Mouse (Mus musculus): ENCODE measurements around the gene Alkbh3. TPM values are rescaled to one million over a fixed set of nuclear protein-coding genes. Genes with fewer than 3 reads are reported as not detected.

Gene Alkbh3
- 62.2 and 68.0 TPM in 2 replicates for polyA plus RNA-seq (2015; fragmentation: Nextera tagmentation; extraction: Ambion mirVana)

GRCm38 (mm10) chr2:94010335-94011291 lies at the start of gene Alkbh3:
TSS of gene Alkbh3 (minus strand) at chr2:94010807.
- peaks cover 4% of the 10 kb centered on the region; the same call in 1 of the 2 replicates for H3K36me3 ChIP-seq (ENCODE audit: control insufficient read depth, insufficient read depth, low read length)
- H3K9me3 ChIP-seq (replicated peaks; ENCODE audit: control insufficient read depth, low read length): no peaks in the 10 kb centered on the region
- H3K27me3 ChIP-seq (ENCODE audit: control insufficient read depth, insufficient read depth, low read length): no peaks in the 10 kb centered on the region
- H3K4me1 ChIP-seq (ENCODE audit: control insufficient read depth, insufficient read depth, low read length): peaks cover 4% of the 10 kb centered on the region; the same call in 1 of the 2 replicates
- ATAC-seq (ENCODE audit: insufficient read depth, low FRiP score): peak; percentile 98
- H3K4me3 ChIP-seq (replicated peaks; ENCODE audit: low read length): peak within 1 kb of the TSS; percentile 86
- H3K27ac ChIP-seq (ENCODE audit: low read length): peak within 1 kb of the TSS; percentile 43; the same call in 1 of the 2 replicates
- H3K4me2 ChIP-seq (ENCODE audit: low read depth, low read length): peak within 1 kb of the TSS; percentile 93
- 4% methylated on average over 47 of the region's 47 CpGs for WGBS
- peak within 1 kb of the TSS; percentile 86 for H3K9ac ChIP-seq (ENCODE audit: low read length)

DNA sequence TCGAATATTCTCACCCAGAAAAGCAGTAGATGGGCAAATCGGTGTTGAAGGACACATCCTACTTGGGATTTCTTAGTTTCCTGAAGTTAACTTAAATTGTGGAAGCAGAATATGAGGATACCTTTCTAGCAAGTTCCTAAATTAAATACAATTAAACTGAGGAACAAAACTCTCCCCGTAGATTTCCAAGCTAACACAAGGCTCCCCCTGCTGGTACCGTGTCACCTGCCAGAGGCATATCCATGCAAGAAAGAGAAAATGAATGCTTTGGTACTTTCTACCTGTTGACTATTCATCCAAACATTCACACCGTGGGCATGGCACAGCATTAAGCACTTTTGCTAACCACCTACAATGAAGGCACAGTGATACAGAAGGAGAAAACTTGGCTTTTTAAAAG lies 48.9 kb upstream of the Alkbh3 start:
- no peak for ATAC-seq (ENCODE audit: insufficient read depth, low FRiP score)
- 72% methylated on average over 5 of the region's 5 CpGs for WGBS
- H3K4me3 ChIP-seq (replicated peaks; ENCODE audit: low read length): no peak overlapping the region
- H3K27ac ChIP-seq (ENCODE audit: low read length): no peak overlapping the region
- H3K4me2 ChIP-seq (ENCODE audit: low read depth, low read length): no peak overlapping the region
- no peaks in the 10 kb centered on the region for H3K36me3 ChIP-seq (ENCODE audit: control insufficient read depth, insufficient read depth, low read length)
- H3K27me3 ChIP-seq (ENCODE audit: control insufficient read depth, insufficient read depth, low read length): no peaks in the 10 kb centered on the region
- no peak overlapping the region for H3K9ac ChIP-seq (ENCODE audit: low read length)
- no peaks in the 10 kb centered on the region for H3K9me3 ChIP-seq (replicated peaks; ENCODE audit: control insufficient read depth, low read length)
- no peaks in the 10 kb centered on the region for H3K4me1 ChIP-seq (ENCODE audit: control insufficient read depth, insufficient read depth, low read length)

DNA sequence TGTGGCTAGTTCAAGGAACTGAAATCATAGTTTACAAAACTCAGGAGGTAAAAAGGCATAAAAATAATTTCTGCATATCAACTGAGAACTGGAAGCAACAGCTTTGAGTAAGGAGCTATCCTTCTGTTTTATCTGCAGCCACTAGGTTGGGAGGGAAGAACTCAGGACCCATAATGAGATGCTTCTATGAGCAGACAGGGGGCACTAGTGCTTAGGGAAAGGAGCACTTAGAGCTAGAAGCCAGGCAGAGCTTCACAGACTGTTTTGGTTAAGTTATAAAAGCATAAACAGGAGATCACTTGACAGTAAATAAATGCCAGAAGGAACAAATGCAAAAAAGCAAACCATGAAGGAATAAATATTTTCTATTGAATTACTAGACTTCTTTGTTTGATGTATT lies 44.2 kb upstream of the Alkbh3 start:
- Histone ChIP-seq H3K36me3 (ENCODE audit: control insufficient read depth, insufficient read depth, low read length) (no peaks in the 10 kb centered on the region), H3K9ac (ENCODE audit: low read length) (no peak overlapping the region), H3K27me3 (ENCODE audit: control insufficient read depth, insufficient read depth, low read length) (no peaks in the 10 kb centered on the region), H3K4me1 (ENCODE audit: control insufficient read depth, insufficient read depth, low read length) (peaks cover 3% of the 10 kb centered on the region), H3K4me2 (ENCODE audit: low read depth, low read length) (no peak overlapping the region), H3K4me3 (replicated peaks; ENCODE audit: low read length) (no peak overlapping the region), H3K27ac (ENCODE audit: low read length) (no peak overlapping the region), H3K9me3 (replicated peaks; ENCODE audit: control insufficient read depth, low read length) (no peaks in the 10 kb centered on the region)
- ATAC-seq (ENCODE audit: insufficient read depth, low FRiP score): no peak

GRCm38 (mm10) chr2:94051952-94052351 lies 41.3 kb upstream of the Alkbh3 start:
- H3K4me1 ChIP-seq (ENCODE audit: control insufficient read depth, insufficient read depth, low read length): peaks cover 8% of the 10 kb centered on the region
- no peaks in the 10 kb centered on the region for H3K9me3 ChIP-seq (replicated peaks; ENCODE audit: control insufficient read depth, low read length)
- H3K4me3 ChIP-seq (replicated peaks; ENCODE audit: low read length): no peak overlapping the region
- 82% methylated on average over 5 of the region's 5 CpGs for WGBS
- peak; percentile 44; the same call in 1 of the 2 replicates for ATAC-seq (ENCODE audit: insufficient read depth, low FRiP score)
- no peak overlapping the region for H3K4me2 ChIP-seq (ENCODE audit: low read depth, low read length)
- H3K9ac ChIP-seq (ENCODE audit: low read length): no peak overlapping the region
- no peaks in the 10 kb centered on the region for H3K27me3 ChIP-seq (ENCODE audit: control insufficient read depth, insufficient read depth, low read length)
- no peak overlapping the region for H3K27ac ChIP-seq (ENCODE audit: low read length)
- H3K36me3 ChIP-seq (ENCODE audit: control insufficient read depth, insufficient read depth, low read length): no peaks in the 10 kb centered on the region

DNA sequence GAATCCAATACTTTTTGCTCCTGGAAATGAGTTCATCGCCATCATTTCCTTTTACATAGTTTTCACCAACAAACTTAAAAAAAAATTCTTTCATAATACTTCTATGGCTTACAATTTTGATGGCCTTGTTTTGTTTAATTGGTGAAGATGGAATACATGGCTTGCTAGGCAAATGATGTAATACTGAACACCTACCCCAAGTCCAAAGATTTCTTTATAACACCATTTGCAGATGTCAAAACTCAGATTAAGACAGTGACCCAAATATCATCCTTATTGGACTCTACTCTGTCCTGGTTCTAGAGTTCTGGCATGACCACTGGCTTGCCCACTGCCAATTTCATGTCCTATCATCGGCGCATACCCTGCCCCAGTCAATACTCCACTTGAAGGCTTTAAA lies 40.3 kb upstream of the Alkbh3 start:
- Histone ChIP-seq H3K27ac (ENCODE audit: low read length) (no peak overlapping the region), H3K9ac (ENCODE audit: low read length) (no peak overlapping the region), H3K36me3 (ENCODE audit: control insufficient read depth, insufficient read depth, low read length) (no peaks in the 10 kb centered on the region), H3K4me3 (replicated peaks; ENCODE audit: low read length) (no peak overlapping the region), H3K4me2 (ENCODE audit: low read depth, low read length) (no peak overlapping the region), H3K9me3 (replicated peaks; ENCODE audit: control insufficient read depth, low read length) (no peaks in the 10 kb centered on the region), H3K27me3 (ENCODE audit: control insufficient read depth, insufficient read depth, low read length) (no peaks in the 10 kb centered on the region), H3K4me1 (ENCODE audit: control insufficient read depth, insufficient read depth, low read length) (peaks cover 8% of the 10 kb centered on the region)
- 97% methylated on average over 3 of the region's 3 CpGs for WGBS
- ATAC-seq (ENCODE audit: insufficient read depth, low FRiP score): no peak

GRCm38 (mm10) chr2:94049471-94050176 lies 39.0 kb upstream of the Alkbh3 start:
- no peaks in the 10 kb centered on the region for H3K9me3 ChIP-seq (replicated peaks; ENCODE audit: control insufficient read depth, low read length)
- H3K9ac ChIP-seq (ENCODE audit: low read length): no peak overlapping the region
- H3K4me1 ChIP-seq (ENCODE audit: control insufficient read depth, insufficient read depth, low read length): peaks cover 13% of the 10 kb centered on the region
- 25% methylated on average over 5 of the region's 5 CpGs for WGBS
- peak; percentile 70; the same call in 1 of the 2 replicates for ATAC-seq (ENCODE audit: insufficient read depth, low FRiP score)
- no peak overlapping the region for H3K4me2 ChIP-seq (ENCODE audit: low read depth, low read length)
- H3K36me3 ChIP-seq (ENCODE audit: control insufficient read depth, insufficient read depth, low read length): no peaks in the 10 kb centered on the region
- H3K4me3 ChIP-seq (replicated peaks; ENCODE audit: low read length): no peak overlapping the region
- no peaks in the 10 kb centered on the region for H3K27me3 ChIP-seq (ENCODE audit: control insufficient read depth, insufficient read depth, low read length)
- no peak overlapping the region for H3K27ac ChIP-seq (ENCODE audit: low read length)

GRCm38 (mm10) chr2:94048733-94049470 lies 38.3 kb upstream of the Alkbh3 start:
- Histone ChIP-seq H3K4me1 (ENCODE audit: control insufficient read depth, insufficient read depth, low read length) (peaks cover 13% of the 10 kb centered on the region), H3K4me2 (ENCODE audit: low read depth, low read length) (no peak overlapping the region), H3K27me3 (ENCODE audit: control insufficient read depth, insufficient read depth, low read length) (no peaks in the 10 kb centered on the region)

GRCm38 (mm10) chr2:94048271-94048670 lies 37.7 kb upstream of the Alkbh3 start:
- no peak for ATAC-seq (ENCODE audit: insufficient read depth, low FRiP score)
- H3K9me3 ChIP-seq (replicated peaks; ENCODE audit: control insufficient read depth, low read length): no peaks in the 10 kb centered on the region

More at GRCm38 (mm10) chr2:94048733-94049470, 38.3 kb upstream of the Alkbh3 start:
- Histone ChIP-seq H3K36me3 (ENCODE audit: control insufficient read depth, insufficient read depth, low read length) (no peaks in the 10 kb centered on the region), H3K9ac (ENCODE audit: low read length) (no peak overlapping the region), H3K9me3 (replicated peaks; ENCODE audit: control insufficient read depth, low read length) (no peaks in the 10 kb centered on the region), H3K4me3 (replicated peaks; ENCODE audit: low read length) (no peak overlapping the region), H3K27ac (ENCODE audit: low read length) (no peak overlapping the region)
- ATAC-seq (ENCODE audit: insufficient read depth, low FRiP score): no peak
- 56% methylated on average over 5 of the region's 5 CpGs for WGBS

More at GRCm38 (mm10) chr2:94048271-94048670, 37.7 kb upstream of the Alkbh3 start:
- Histone ChIP-seq H3K27me3 (ENCODE audit: control insufficient read depth, insufficient read depth, low read length) (no peaks in the 10 kb centered on the region), H3K4me1 (ENCODE audit: control insufficient read depth, insufficient read depth, low read length) (peaks cover 13% of the 10 kb centered on the region), H3K4me2 (ENCODE audit: low read depth, low read length) (no peak overlapping the region), H3K9ac (ENCODE audit: low read length) (no peak overlapping the region), H3K27ac (ENCODE audit: low read length) (no peak overlapping the region), H3K36me3 (ENCODE audit: control insufficient read depth, insufficient read depth, low read length) (no peaks in the 10 kb centered on the region), H3K4me3 (replicated peaks; ENCODE audit: low read length) (no peak overlapping the region)
- 63% methylated on average over 1 of the region's 1 CpGs for WGBS

Data from stomach, embryonic 16.5 days (tissue).